Comparison of ENCODE assay signal across 11 mouse cellular contexts in the genomic region with DNA sequence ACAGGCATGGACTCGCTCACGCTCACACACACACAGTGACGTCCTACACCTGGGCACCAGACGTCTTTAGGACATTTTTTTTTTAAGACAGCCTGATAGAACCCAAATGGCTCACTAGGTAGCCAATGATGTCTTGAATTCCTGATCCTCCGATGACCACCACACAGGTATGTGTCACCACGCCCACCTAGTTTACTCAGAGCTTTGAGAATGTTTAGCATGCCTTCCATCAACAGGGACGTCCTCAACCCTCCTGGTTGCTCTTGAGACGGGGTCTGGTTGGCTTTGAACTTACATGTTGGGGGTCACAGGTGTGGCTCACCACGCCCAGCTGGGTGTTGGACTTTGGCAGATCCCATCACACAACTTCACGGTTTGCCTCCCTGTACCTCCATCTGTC. TPM values are rescaled to one million over a fixed set of nuclear protein-coding genes. Genes with fewer than 3 reads are reported as not detected.
DNase-seq lines count a peak whose midpoint lies in the region; ATAC-seq and TF ChIP-seq lines count a peak whose summit lies in the region.
"Had no signal": no experiment of that assay in that cellular context is flagged by ENCODE, and none has a peak within 500 bp of the region (broad histone marks: within the 10 kb centered on the region; RNA-seq: fewer than 3 reads in every experiment).

No protein-coding gene starts in this region.

- DNase-seq in heart, adult 9 months (ENCODE audit: low spot score in 2 of 2), result no peak
- DNase-seq in kidney, postnatal 0 days (ENCODE audit: low spot score), result no peak
- no peak for DNase-seq in kidney, adult 9 months
- no peak for DNase-seq in retina, postnatal 1 day
- no peak for DNase-seq in right cerebral cortex, postnatal 4 days
- DNase-seq: adrenal gland, adult 8-10 months; cerebellum, adult 11 months; right cerebral cortex, adult 18-20 months had no signal

- no peak overlapping the region for H3K4me3 ChIP-seq in heart, embryonic 11.5 days (ENCODE audit: low read depth, low read length)
- no peak overlapping the region for H3K4me3 ChIP-seq in kidney, postnatal 0 days (replicated peaks; ENCODE audit: low read depth, low read length)
- peak overlapping the region; percentile 54 for H3K4me3 ChIP-seq in embryonic facial prominence, embryonic 13.5 days
- H3K4me3 ChIP-seq in limb, embryonic 13.5 days, result peak overlapping the region; percentile 52

- TF ChIP-seq CTCF in kidney, postnatal 0 days (IDR thresholded peaks at IDR 0.05; ENCODE audit: low read depth), result no peak

- peaks cover 12% of the 10 kb centered on the region for H3K4me1 ChIP-seq in heart, embryonic 11.5 days (ENCODE audit: control insufficient read depth, insufficient read depth, low read length)
- no peaks in the 10 kb centered on the region; the same call in 1 of the 2 replicates for H3K4me1 ChIP-seq in kidney, postnatal 0 days (replicated peaks; ENCODE audit: insufficient read depth, low read length)
- H3K4me1 ChIP-seq in embryonic facial prominence, embryonic 13.5 days, result peaks cover 77% of the 10 kb centered on the region
- H3K4me1 ChIP-seq in limb, embryonic 13.5 days, result peaks cover 58% of the 10 kb centered on the region

- H3K9me3 ChIP-seq in heart, embryonic 11.5 days (replicated peaks; ENCODE audit: control insufficient read depth, low read length), result no peaks in the 10 kb centered on the region
- H3K9me3 ChIP-seq in kidney, postnatal 0 days (replicated peaks; ENCODE audit: low read length), result no peaks in the 10 kb centered on the region
- H3K9me3 ChIP-seq in embryonic facial prominence, embryonic 13.5 days, result no peaks in the 10 kb centered on the region
- H3K9me3 ChIP-seq in limb, embryonic 13.5 days, result no peaks in the 10 kb centered on the region

- WGBS in heart, embryonic 11.5 days (ENCODE audit: insufficient replicate concordance), result 71% methylated on average over 10 of the region's 10 CpGs
- 66% methylated on average over 10 of the region's 10 CpGs for WGBS in kidney, postnatal 0 days
- 69% methylated on average over 10 of the region's 10 CpGs for WGBS in embryonic facial prominence, embryonic 13.5 days
- WGBS in limb, embryonic 13.5 days, result 67% methylated on average over 10 of the region's 10 CpGs

- no peaks in the 10 kb centered on the region for H3K36me3 ChIP-seq in heart, embryonic 11.5 days (ENCODE audit: control insufficient read depth, insufficient read depth, low read length)
- H3K36me3 ChIP-seq in kidney, postnatal 0 days (ENCODE audit: insufficient read depth, low read length), result no peaks in the 10 kb centered on the region
- H3K36me3 ChIP-seq in embryonic facial prominence, embryonic 13.5 days, result no peaks in the 10 kb centered on the region
- H3K36me3 ChIP-seq in limb, embryonic 13.5 days, result no peaks in the 10 kb centered on the region

- no peak overlapping the region for H3K9ac ChIP-seq in heart, embryonic 11.5 days (ENCODE audit: low read depth, low read length)
- no peak overlapping the region for H3K9ac ChIP-seq in kidney, postnatal 0 days (ENCODE audit: low read depth, low read length)
- H3K9ac ChIP-seq in embryonic facial prominence, embryonic 13.5 days, result peak overlapping the region; percentile 80; the same call in 1 of the 2 replicates
- no peak overlapping the region for H3K9ac ChIP-seq in limb, embryonic 13.5 days

- peak overlapping the region; percentile 1 for H3K4me2 ChIP-seq in heart, embryonic 11.5 days
- H3K4me2 ChIP-seq in kidney, postnatal 0 days (ENCODE audit: low read length), result peak overlapping the region; percentile 71; the same call in 1 of the 2 replicates
- H3K4me2 ChIP-seq in embryonic facial prominence, embryonic 13.5 days, result peak overlapping the region; percentile 83
- H3K4me2 ChIP-seq in limb, embryonic 13.5 days (replicated peaks), result peak overlapping the region; percentile 83

- no peak overlapping the region for H3K27ac ChIP-seq in heart, embryonic 11.5 days (ENCODE audit: low read depth, low read length)
- H3K27ac ChIP-seq in kidney, postnatal 0 days, result no peak overlapping the region
- no peak overlapping the region for H3K27ac ChIP-seq in embryonic facial prominence, embryonic 13.5 days
- no peak overlapping the region for H3K27ac ChIP-seq in limb, embryonic 13.5 days

- H3K27me3 ChIP-seq in heart, embryonic 11.5 days (ENCODE audit: control insufficient read depth, insufficient read depth, low read length), result peaks cover 25% of the 10 kb centered on the region
- no peaks in the 10 kb centered on the region for H3K27me3 ChIP-seq in kidney, postnatal 0 days (ENCODE audit: insufficient read depth, low read length)
- H3K27me3 ChIP-seq in embryonic facial prominence, embryonic 13.5 days, result peaks cover 5% of the 10 kb centered on the region; the same call in 1 of the 2 replicates
- H3K27me3 ChIP-seq in limb, embryonic 13.5 days, result peaks cover 27% of the 10 kb centered on the region; the same call in 1 of the 2 replicates

- ATAC-seq in heart, embryonic 11.5 days (replicated peaks; ENCODE audit: insufficient number of reproducible peaks, low FRiP score, low TSS enrichment), result no peak
- ATAC-seq in kidney, postnatal 0 days (replicated peaks; ENCODE audit: low FRiP score, low read depth), result no peak
- ATAC-seq in embryonic facial prominence, embryonic 13.5 days (ENCODE audit: insufficient number of reproducible peaks, insufficient read depth, low FRiP score, low TSS enrichment, low read depth), result no peak
- no peak for ATAC-seq in limb, embryonic 13.5 days (ENCODE audit: low FRiP score, low read depth)

RNA-seq across cellular contexts. Expression of a gene that starts 0.9 kb away (rescaled TPM):
- polyA plus RNA-seq in heart, embryonic 11.5 days (2014; fragmentation: Nextera tagmentation; extraction: Ambion mirVana), result 24.3 and 27.7 TPM in 2 replicates
- 77.7 and 78.9 TPM in 2 replicates for polyA plus RNA-seq in kidney, postnatal 0 days (2015; fragmentation: Nextera tagmentation; extraction: Ambion mirVana)
- polyA plus RNA-seq in embryonic facial prominence, embryonic 13.5 days (2015; fragmentation: Nextera tagmentation; extraction: Ambion mirVana), result 81.1 and 93.0 TPM in 2 replicates
- polyA plus RNA-seq in limb, embryonic 13.5 days (2015; fragmentation: Nextera tagmentation; extraction: Ambion mirVana), result 49.7 and 53.8 TPM in 2 replicates

RNA-seq across cellular contexts. Expression of a gene that starts 57.8 kb away (rescaled TPM):
- 2.6 and 3.3 TPM in 2 replicates for polyA plus RNA-seq in heart, embryonic 11.5 days (2014; fragmentation: Nextera tagmentation; extraction: Ambion mirVana)
- polyA plus RNA-seq in kidney, postnatal 0 days (2015; fragmentation: Nextera tagmentation; extraction: Ambion mirVana), result 3.4 and 3.6 TPM in 2 replicates
- 11.6 and 11.9 TPM in 2 replicates for polyA plus RNA-seq in embryonic facial prominence, embryonic 13.5 days (2015; fragmentation: Nextera tagmentation; extraction: Ambion mirVana)
- 8.4 and 9.0 TPM in 2 replicates for polyA plus RNA-seq in limb, embryonic 13.5 days (2015; fragmentation: Nextera tagmentation; extraction: Ambion mirVana)

Comparison
In these comparisons a context has a peak if more than half of its experiments do, and no peak if none do; other contexts are left out.
1. H3K4me2 ChIP-seq: peak in every context shown above with its lines; median percentile 83 in embryonic facial prominence, embryonic 13.5 days; 83 in limb, embryonic 13.5 days; 71 in kidney, postnatal 0 days; 1 in heart, embryonic 11.5 days.
2. H3K4me3 ChIP-seq: peak in embryonic facial prominence, embryonic 13.5 days (single experiment) and limb, embryonic 13.5 days (single experiment); none in heart, embryonic 11.5 days (single experiment) and kidney, postnatal 0 days (single experiment).